Mouse (Mus musculus): ENCODE results near the gene Pinlyp.

- TF ChIP-seq CTCF (IDR thresholded peaks at IDR 0.05; ENCODE audit: low read depth, low read length) (no peak), TAL1 (conservative IDR thresholded peaks at IDR 0.05; ENCODE audit: low read depth, low read length) (no peak), GATA1 (IDR thresholded peaks at IDR 0.05; ENCODE audit: borderline replicate concordance, low read length) (no peak)
Measured at GRCm38 (mm10) chr7:24592781-24593180, 46.9 kb upstream of the Pinlyp start.

Measured in G1E (cell line).